Mouse (Mus musculus): ENCODE measurements at regions not wholly inside any gene's neighbourhood (a gene's known extent, or its start where the extent isn't known, plus 50 kb on each side); places are given as distances from the start of the nearest gene placed in this dataset.

GRCm38 (mm10) chr4:39672609-39673008 lies 222.5 kb downstream of the 1700009N14Rik start:
- TF ChIP-seq CTCF (IDR thresholded peaks at IDR 0.05; ENCODE audit: extremely low read depth, insufficient read depth, low read length) (no peak), POLR2A (IDR thresholded peaks at IDR 0.05; ENCODE audit: extremely low read depth, insufficient read depth, low read length) (no peak)
